Mouse (Mus musculus) ES-E14 (cell line): ENCODE measurements around the gene Krtap22-2.

ENCODE experiments used
- CHD2 ChIP-seq: IDR thresholded peaks from 2 replicates; pipeline ENCODE4 v1.6.1; 2014; ENCODE audit warnings: mild to moderate bottlenecking, low read depth, low read length, inconsistent platforms
- HCFC1 ChIP-seq: IDR thresholded peaks from 2 replicates; pipeline ENCODE4 v1.6.1; 2012; ENCODE audit warnings: low read length, inconsistent platforms, borderline replicate concordance; ENCODE audit not compliant: insufficient read depth
- MAFK ChIP-seq: IDR thresholded peaks from 2 replicates; pipeline ENCODE4 v1.6.1; 2014; ENCODE audit warnings: mild to moderate bottlenecking, low read depth, low read length, inconsistent platforms; ENCODE audit not compliant: insufficient read depth
- ZC3H11A ChIP-seq: IDR thresholded peaks from 2 replicates; pipeline ENCODE4 v1.6.1; 2012; ENCODE audit warnings: low read depth, mild to moderate bottlenecking, inconsistent platforms, low read length, borderline replicate concordance

GRCm38 (mm10) chr16:89010659-89011058, at the start of gene Krtap22-2:
- TF ChIP-seq MAFK = no peak
- TF ChIP-seq ZC3H11A = no peak
- TF ChIP-seq CHD2 = no peak
- TF ChIP-seq HCFC1 = no peak
